Mouse (Mus musculus) hindbrain, embryonic 16.5 days (tissue): Measurements from ENCODE around the gene Spink8. TPM values are rescaled to one million over a fixed set of nuclear protein-coding genes. Genes with fewer than 3 reads are reported as not detected.

ENCODE experiments used
- ATAC-seq: fragments of 200-750 bp; cut with Nextera tagmentation; 2 replicates; pipeline ENCODE4 v1.8.0; 2017; ENCODE audit warnings: moderate TSS enrichment, moderate library complexity
- H3K27ac ChIP-seq: fragments of 300-500 bp; sonication (generic); 2 replicates; pipeline ENCODE4 v1.5.1; 2014; ENCODE audit warnings: low read depth, mild to moderate bottlenecking, control low read depth, low read length, moderate library complexity
- H3K27me3 ChIP-seq: fragments of 300-500 bp; sonication (generic); replicated peaks from 2 replicates; pipeline ENCODE4 v1.6.1; 2014; ENCODE audit warnings: low read length; ENCODE audit not compliant: control insufficient read depth, insufficient read depth
- H3K36me3 ChIP-seq: fragments of 300-500 bp; sonication (generic); 2 replicates; pipeline ENCODE4 v1.6.1; 2014; ENCODE audit warnings: mild to moderate bottlenecking, low read length, moderate library complexity, mixed read lengths; ENCODE audit not compliant: control insufficient read depth, insufficient read depth
- H3K4me1 ChIP-seq: fragments of 300-500 bp; sonication (generic); 2 replicates; pipeline ENCODE4 v1.6.1; 2014; ENCODE audit warnings: low read depth, low read length; ENCODE audit not compliant: control insufficient read depth, insufficient read depth
- H3K4me2 ChIP-seq: fragments of 300-500 bp; sonication (generic); 2 replicates; pipeline ENCODE4 v1.6.1; 2014; ENCODE audit warnings: mild to moderate bottlenecking, low read length, control low read depth, moderate library complexity
- H3K4me3 ChIP-seq: fragments of 300-500 bp; sonication (generic); 2 replicates; pipeline ENCODE4 v1.5.1; 2014; ENCODE audit warnings: mild to moderate bottlenecking, low read length, control low read depth, moderate library complexity
- H3K9ac ChIP-seq: fragments of 300-500 bp; sonication (generic); 2 replicates; pipeline ENCODE4 v1.6.1; 2014; ENCODE audit warnings: low read depth, mild to moderate bottlenecking, control low read depth, low read length, moderate library complexity
- H3K9me3 ChIP-seq: fragments of 300-500 bp; sonication (generic); 2 replicates; pipeline ENCODE4 v1.6.1; 2014; ENCODE audit warnings: mild to moderate bottlenecking, low read length, moderate library complexity; ENCODE audit not compliant: control insufficient read depth
- WGBS: fragments of 180-500 bp; shearing (Covaris S2); extraction: QIAGEN DNeasy Blood & Tissue Kit; methylation state at CpG from one replicate; pipeline ENCODE4 v1.1.7; 2014; 5-methylcytosine and 5-hydroxymethylcytosine counted together
- polyA plus RNA-seq: library from polyadenylated mRNA; unstranded; fragments of >200 nt; fragmentation: Nextera tagmentation; extraction: Ambion mirVana; gene quantifications from 2 replicates; pipeline ENCODE4 v1.2.1, GENCODE M21; 2015

The Spink8 gene
- polyA plus RNA-seq, 1 experiment from 2014 or later = not detected

DNA sequence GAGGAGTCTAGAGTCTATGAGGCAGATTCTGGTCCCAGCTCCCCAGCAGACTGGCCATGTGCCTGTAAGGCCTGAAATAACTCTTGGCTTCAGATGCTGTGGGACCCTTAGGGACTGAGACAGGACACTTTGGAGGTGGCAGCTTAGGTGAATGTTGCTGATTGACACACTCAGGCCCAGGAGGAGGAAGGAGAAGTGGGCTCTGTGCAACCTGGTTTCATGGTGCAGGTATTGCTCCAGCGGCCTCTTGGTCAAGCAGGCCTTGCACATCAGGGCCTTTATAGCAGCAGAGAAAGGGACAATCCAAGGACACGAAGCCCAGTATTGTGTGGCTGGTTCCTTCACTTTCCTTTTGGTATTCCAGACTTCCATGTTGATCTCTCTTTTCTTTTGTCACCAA, 42.3 kb downstream of the Spink8 start:
- no peak for ATAC-seq
- no peaks in the 10 kb centered on the region for H3K4me1 ChIP-seq
- no peak overlapping the region for H3K27ac ChIP-seq
- no peaks in the 10 kb centered on the region for H3K27me3 ChIP-seq
- H3K9ac ChIP-seq = no peak overlapping the region
- H3K4me2 ChIP-seq = no peak overlapping the region
- no peaks in the 10 kb centered on the region for H3K9me3 ChIP-seq
- no peaks in the 10 kb centered on the region for H3K36me3 ChIP-seq
- H3K4me3 ChIP-seq = no peak overlapping the region
- WGBS = 84% methylated on average over 2 of the region's 2 CpGs

DNA sequence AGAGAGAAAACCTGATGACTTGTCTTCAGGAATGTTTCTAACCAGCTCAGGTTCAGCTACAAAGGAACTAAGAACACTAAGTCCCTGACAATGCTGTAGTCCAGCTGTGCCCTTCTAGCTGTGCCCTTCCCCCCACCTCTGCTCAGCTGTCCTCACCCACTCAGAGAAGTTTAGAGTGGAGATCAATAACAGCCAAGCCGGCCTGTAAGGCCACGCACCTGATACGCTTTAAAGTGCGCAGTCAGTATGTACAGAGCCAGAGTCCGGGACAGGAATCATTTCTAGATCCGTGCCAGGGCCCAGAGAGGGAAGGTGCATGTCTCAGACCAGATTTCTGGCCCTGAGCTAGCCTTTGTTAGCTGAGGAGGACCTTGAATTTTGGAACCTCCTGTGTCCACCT, 43.9 kb downstream of the Spink8 start:
- Histone ChIP-seq H3K4me1 (no peaks in the 10 kb centered on the region), H3K4me2 (no peak overlapping the region), H3K9ac (no peak overlapping the region), H3K27ac (no peak overlapping the region), H3K9me3 (no peaks in the 10 kb centered on the region), H3K36me3 (no peaks in the 10 kb centered on the region), H3K4me3 (no peak overlapping the region), H3K27me3 (no peaks in the 10 kb centered on the region)
- 84% methylated on average over 6 of the region's 6 CpGs for WGBS
- no peak for ATAC-seq

DNA sequence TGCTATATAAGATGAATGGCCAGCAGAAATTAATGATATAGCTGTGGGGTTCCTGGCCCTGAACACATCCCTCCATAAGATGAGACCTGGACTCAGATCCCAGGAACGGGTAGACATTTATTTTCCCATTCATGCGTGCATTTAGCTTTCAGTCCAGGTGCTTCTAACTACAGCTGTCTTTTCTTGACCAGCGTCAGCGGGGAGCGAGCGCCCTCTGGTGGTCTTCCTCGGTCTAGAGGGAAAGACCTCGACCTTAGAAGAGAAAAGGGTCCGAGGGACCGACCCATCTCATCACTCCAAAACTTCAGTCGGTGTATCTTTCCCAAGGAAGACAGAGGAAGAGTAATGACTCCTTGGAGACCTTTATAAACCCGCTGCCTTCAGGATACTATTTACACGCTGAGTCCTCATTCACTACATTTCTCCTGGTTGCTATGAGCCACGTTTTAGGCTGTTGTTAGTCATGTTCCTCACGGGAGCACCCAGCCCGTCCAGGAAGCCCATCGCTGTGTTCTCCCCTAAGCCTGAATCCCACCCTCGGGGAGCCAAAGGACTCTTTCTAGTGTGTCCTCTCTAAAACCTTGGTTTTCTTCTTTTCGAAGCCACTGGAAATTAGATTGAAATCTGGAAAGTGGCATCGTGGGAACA, 50.4 kb downstream of the Spink8 start:
- Histone ChIP-seq H3K27me3 (no peaks in the 10 kb centered on the region), H3K4me2 (peak overlapping the region; percentile 50), H3K9ac (no peak overlapping the region; the same call in 1 of the 2 replicates), H3K27ac (no peak overlapping the region), H3K9me3 (no peaks in the 10 kb centered on the region), H3K4me1 (no peaks in the 10 kb centered on the region), H3K4me3 (no peak overlapping the region), H3K36me3 (no peaks in the 10 kb centered on the region)
- ATAC-seq = peak; percentile 65; the same call in 1 of the 2 replicates
- 15% methylated on average over 20 of the region's 20 CpGs for WGBS

DNA sequence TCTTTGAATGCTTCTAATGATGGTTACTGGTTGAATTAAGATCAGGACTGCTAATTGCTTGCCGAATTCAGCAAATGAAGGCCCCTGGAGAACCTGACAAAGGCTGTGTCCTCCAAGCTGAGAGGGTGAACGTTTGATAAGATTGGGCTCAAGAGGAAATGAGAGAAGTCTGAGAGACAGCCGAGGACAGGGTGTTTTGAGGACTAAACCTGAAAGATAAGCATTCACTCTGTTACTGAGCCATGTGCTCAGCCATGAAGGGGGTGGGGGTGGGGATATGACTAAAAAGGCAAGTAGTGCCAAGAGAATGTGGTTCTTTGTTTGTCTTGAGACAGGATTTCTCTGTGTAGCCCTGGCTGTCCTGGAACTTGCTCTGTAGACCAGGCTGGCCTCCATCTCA, 51.0 kb downstream of the Spink8 start:
- Histone ChIP-seq H3K36me3 (no peaks in the 10 kb centered on the region), H3K4me3 (no peak overlapping the region), H3K4me2 (no peak overlapping the region), H3K27ac (no peak overlapping the region), H3K27me3 (no peaks in the 10 kb centered on the region), H3K4me1 (no peaks in the 10 kb centered on the region), H3K9me3 (no peaks in the 10 kb centered on the region), H3K9ac (no peak overlapping the region)
- 66% methylated on average over 3 of the region's 3 CpGs for WGBS
- ATAC-seq = no peak

DNA sequence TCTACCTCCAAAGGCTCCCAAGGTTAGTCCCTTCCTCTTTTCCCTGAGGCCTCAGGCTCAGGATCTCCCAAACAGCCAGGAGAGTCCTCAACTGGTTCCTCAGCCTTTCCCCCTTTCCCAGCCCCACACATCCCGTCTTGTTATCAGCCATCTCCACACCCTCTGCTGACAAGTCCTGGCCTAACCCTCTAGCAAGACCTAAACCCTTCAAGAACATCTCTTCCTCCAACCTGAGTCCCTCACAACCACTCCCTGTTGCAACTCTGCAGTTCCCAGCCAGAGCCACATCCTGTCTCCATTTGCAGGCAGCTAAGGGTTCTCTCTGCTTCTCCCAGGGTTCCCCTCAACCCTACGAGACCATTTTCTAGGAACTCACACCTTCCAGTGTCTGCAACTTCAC, 54.1 kb downstream of the Spink8 start:
- no peak for ATAC-seq

DNA sequence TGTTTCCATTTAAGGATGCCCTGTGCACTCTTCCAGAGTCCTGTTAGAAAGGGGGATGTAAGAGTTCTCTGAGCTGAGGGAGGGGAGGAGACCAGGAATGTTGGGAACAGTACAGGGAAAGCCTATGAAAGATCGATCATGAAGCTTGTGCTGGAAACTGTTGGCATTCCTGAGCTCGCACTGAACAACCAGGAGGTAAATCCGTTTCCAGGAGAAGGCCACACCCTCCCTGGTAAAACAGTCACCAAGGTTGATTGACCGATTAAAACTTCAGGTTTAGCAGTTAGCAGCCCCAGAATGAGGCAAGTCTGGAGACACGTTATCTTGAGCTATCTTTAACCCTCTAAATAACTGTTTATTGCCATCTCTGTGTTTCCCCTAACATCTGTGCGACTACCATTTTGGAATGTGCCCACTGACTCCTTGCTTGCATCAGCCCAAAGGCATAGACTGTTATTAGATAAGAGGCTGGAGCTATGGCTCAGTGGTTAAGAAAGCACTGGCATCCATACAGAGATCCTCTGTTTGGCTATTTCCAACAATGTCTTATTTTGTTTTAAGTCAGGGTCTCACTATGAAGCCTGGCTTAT, 59.0 kb downstream of the Spink8 start:
- Histone ChIP-seq H3K27ac (no peak overlapping the region), H3K9ac (no peak overlapping the region), H3K4me2 (no peak overlapping the region), H3K4me1 (peaks cover 2% of the 10 kb centered on the region; the same call in 1 of the 2 replicates), H3K27me3 (no peaks in the 10 kb centered on the region), H3K4me3 (no peak overlapping the region), H3K36me3 (no peaks in the 10 kb centered on the region), H3K9me3 (no peaks in the 10 kb centered on the region)
- no peak for ATAC-seq
- WGBS = 43% methylated on average over 6 of the region's 6 CpGs

More for the DNA sequence above, 54.1 kb downstream of the Spink8 start:
- Histone ChIP-seq H3K4me3 (no peak overlapping the region), H3K36me3 (no peaks in the 10 kb centered on the region), H3K27me3 (no peaks in the 10 kb centered on the region), H3K9ac (no peak overlapping the region), H3K4me2 (no peak overlapping the region), H3K9me3 (no peaks in the 10 kb centered on the region), H3K27ac (no peak overlapping the region), H3K4me1 (no peaks in the 10 kb centered on the region)
- 85% methylated on average over 2 of the region's 2 CpGs for WGBS

DNA sequence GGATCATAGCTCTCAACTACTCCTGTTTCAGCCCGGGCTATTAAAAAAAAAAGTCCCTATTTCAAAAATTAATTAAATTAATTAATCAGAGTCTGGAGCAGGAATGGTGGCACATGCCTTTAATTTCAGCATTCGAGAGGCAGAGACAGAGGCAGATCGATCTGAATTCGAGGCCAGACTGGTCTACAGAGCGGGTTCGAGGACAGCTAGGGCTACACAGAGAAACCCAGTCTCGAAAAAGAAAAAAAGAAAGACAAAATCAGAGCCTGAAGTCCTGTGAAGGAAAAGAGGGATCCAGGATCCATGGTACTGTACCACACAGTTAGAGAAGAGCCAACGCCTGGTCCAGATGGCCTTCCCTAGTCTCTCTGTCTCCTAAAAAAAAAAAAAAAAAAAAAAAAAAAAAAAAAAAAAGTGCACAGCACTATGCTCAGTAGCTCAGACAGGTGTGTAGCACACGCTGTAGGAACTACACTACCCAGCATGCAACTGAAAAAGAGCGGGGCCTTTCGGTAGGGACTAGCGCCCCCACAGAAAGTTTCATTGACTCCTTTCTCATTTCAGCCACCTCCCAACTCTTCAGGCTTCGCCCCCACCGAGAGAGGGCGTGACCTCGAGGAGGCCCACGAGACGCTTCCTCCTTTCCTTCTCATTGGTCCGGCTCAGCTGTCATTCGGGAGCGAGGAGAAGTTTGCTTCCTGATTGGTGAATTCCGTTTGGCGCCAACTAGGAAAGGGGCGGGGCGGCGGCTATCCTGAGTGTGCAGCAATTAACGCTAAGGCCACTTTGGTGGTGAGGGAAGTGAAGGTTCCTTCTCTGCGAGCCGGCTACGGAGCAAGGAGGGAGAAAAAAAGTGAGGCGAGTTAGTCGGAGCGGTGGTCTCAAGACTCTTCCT, 63.0 kb downstream of the Spink8 start, which contains the start of gene Cdc25a:
TSS of gene Cdc25a (plus strand) at position 783 of the 895 bp plus-strand sequence.
- H3K4me3 ChIP-seq = peak within 1 kb of the TSS; percentile 95
- H3K9me3 ChIP-seq = no peaks in the 10 kb centered on the region
- peak; percentile 94 for ATAC-seq
- peaks cover 5% of the 10 kb centered on the region for H3K36me3 ChIP-seq
- WGBS = 7% methylated on average over 33 of the region's 33 CpGs
- no peaks in the 10 kb centered on the region for H3K27me3 ChIP-seq
- peak within 1 kb of the TSS; percentile 55 for H3K4me2 ChIP-seq
- H3K4me1 ChIP-seq = peaks cover 13% of the 10 kb centered on the region
- peak within 1 kb of the TSS; percentile 66 for H3K27ac ChIP-seq
- H3K9ac ChIP-seq = peak within 1 kb of the TSS; percentile 73

DNA sequence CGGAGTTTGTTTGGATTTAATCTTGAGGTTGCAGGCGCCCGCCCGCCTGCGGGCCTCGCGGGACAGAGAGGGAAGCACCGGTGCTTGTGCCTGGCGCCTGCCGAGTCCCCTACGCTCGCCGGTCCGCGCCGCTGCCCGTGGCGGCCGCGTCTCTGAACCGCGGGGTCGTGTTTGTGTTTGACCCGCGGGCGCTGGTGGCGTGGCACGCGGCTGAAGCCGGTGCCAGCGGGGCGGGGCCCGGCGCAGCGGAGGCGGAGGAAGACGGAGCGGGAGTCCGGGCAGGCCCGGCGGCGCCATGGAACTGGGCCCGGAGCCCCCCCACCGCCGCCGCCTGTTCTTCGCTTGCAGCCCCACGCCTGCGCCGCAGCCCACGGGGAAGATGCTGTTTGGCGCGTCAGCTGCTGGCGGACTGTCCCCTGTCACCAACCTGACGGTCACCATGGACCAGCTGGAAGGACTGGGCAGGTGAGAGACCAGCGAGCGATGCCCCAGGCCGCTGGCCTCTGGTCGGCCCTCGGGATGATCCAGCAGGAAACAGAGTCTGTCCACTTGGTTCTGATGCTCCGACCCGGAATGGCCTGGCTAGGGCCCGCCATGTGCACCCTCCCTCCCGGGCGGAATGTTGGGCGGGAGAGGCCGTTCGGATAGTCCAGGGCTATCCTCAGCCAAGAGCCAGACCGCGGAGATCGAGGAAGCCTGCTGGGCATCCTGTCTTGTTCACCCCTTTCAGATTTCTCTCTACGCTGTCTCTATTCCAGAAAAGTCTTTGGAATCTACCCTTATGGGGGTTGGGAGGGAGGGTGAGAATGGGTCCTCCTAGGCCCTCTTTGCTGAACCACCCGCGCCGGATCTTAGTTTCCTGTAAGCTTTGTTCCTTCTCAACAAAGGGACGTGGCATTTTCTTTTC, 63.9 kb downstream of the Spink8 start:
- H3K27me3 ChIP-seq = no peaks in the 10 kb centered on the region

More for the DNA sequence above, 63.9 kb downstream of the Spink8 start:
- Histone ChIP-seq H3K4me1 (peaks cover 13% of the 10 kb centered on the region), H3K27ac (peak overlapping the region; percentile 66), H3K4me3 (peak overlapping the region; percentile 95), H3K9ac (peak overlapping the region; percentile 73), H3K36me3 (peaks cover 12% of the 10 kb centered on the region), H3K4me2 (peak overlapping the region; percentile 55), H3K9me3 (no peaks in the 10 kb centered on the region)
- ATAC-seq = peak; percentile 60
- WGBS = under 1% methylated on average over 69 of the region's 76 CpGs
